Mouse (Mus musculus) adrenal gland, postnatal 4 days (tissue): ENCODE measurements around the gene Slc1a1. TPM values are rescaled to one million over a fixed set of nuclear protein-coding genes. Genes with fewer than 3 reads are reported as not detected.

Experiments used
- DNase-seq, 2 experiments: peaks; one replicate each; pipeline ENCODE4 v3.0.0; 2021 to 2022; ENCODE audit warnings: low spot score in 2 of 2, mixed read lengths in 2 of 2
- total RNA-seq, 2 experiments: library from RNA; stranded (reverse); gene quantifications; 2 replicates each; pipeline ENCODE4 v1.2.3; 2021

Gene Slc1a1
- total RNA-seq, 2 experiments from 2014 or later, result 0.90 to 5.9 TPM

- no peak for DNase-seq
Measured at GRCm38 (mm10) chr19:28915602-28916250, 80.9 kb downstream of the Slc1a1 start.

- no peak for DNase-seq
Measured at GRCm38 (mm10) chr19:28916492-28916891, 81.6 kb downstream of the Slc1a1 start.

- DNase-seq, result no peak
Measured at GRCm38 (mm10) chr19:28917839-28918238, 83.0 kb downstream of the Slc1a1 start.

DNA sequence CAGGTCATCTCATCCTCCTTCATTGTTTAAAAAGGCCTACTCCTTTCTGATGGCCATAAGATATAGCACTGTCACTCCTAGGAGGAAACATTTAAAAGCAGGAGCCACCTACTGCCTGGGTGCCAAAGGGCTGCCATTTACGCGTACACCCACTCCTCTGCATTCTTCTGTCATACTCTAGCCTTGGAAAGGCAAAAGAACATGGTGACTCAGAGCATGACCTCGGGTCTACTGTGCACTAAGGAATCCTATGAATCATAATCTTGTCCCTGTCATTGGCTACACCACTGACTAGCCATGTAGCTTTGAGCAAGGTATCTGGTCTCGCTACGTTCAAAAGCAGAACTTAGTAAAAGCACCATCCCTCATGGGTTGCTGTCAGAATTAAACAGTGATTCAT is 91.5 kb downstream of the Slc1a1 start:
- no peak for DNase-seq

GRCm38 (mm10) chr19:28927396-28927795 is 92.5 kb downstream of the Slc1a1 start:
- no peak for DNase-seq

DNA sequence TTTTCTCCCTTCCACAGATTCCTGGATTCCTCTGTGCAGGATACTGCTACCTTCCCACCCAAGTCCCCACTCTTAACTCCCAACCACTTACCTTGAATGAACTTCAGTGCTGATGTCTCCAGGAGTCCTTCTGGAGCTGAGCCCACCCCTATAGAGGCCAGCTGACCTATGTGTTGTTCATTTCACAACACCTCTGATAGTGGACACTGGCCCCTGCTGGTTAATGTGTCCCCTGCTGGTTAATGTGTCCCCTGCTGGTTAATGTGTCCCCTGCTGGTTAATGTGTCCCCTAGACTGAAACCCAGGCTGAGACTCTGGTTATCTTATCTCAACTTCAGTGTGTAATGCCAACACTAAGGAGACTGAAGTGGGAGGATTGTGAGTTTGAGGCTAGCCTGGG is 94.2 kb downstream of the Slc1a1 start:
- DNase-seq, result no peak

GRCm38 (mm10) chr19:28934897-28935296 is 100.0 kb downstream of the Slc1a1 start:
- DNase-seq, result no peak

DNA sequence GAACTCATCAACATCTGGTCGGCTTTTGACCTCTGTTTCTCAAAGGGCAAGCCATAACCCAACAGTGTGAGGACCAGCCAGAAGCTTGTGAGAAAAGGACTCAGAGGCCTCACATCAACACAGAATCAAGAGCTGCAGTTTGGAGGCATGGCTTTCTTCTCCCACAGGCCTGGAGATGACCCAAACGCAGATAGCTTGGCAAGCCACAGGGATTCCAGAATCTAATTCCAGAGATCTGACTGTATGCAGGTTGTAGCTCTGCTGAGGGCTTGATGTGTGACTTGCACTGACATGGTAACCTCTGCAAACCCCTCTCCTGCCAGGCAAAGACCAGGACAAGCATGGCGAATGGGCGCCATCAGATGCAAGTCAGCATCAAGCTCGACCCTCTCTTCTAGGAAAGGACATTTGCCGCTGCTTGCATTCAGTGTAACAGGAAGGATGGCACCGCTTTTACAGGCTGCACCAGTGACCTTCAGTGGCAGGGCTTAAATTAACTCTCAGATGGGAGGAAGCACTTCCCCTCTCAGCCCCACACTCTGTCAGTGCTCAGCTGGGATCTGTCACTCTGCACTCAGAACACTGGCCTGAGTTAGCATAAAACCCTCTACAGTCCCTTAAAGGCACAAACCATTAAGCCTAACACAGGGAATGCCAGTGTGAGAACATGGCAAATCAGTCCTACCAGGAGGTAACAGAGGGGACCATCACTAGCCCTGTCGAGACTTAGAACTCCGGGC is 105.5 kb downstream of the Slc1a1 start:
- DNase-seq, result no peak

- DNase-seq, result no peak
Measured at GRCm38 (mm10) chr19:28941271-28941670, 106.4 kb downstream of the Slc1a1 start.

DNA sequence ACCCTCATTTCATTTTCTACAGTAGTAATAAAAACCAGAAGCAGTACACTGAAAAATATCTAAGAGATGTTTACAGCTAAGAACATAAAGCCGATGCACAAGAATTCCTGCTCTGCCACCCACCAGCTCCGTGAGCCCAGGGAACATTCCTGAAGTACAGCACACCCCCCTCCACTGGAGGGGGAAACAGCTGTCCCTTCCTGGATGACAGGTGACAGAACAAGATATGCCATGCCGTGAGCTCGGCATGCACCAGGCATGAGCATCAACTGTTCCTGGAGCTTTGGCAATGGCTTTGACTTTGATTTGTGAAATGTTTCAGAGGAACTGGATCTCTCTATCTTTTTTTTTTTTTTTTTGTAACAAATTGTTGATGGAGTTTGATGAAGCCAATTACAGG is 111.9 kb downstream of the Slc1a1 start:
- DNase-seq, result no peak

- DNase-seq, result no peak
Measured at GRCm38 (mm10) chr19:28947311-28947710, 112.5 kb downstream of the Slc1a1 start.

- no peak for DNase-seq
Measured at GRCm38 (mm10) chr19:28951251-28951650, 116.4 kb downstream of the Slc1a1 start.

DNA sequence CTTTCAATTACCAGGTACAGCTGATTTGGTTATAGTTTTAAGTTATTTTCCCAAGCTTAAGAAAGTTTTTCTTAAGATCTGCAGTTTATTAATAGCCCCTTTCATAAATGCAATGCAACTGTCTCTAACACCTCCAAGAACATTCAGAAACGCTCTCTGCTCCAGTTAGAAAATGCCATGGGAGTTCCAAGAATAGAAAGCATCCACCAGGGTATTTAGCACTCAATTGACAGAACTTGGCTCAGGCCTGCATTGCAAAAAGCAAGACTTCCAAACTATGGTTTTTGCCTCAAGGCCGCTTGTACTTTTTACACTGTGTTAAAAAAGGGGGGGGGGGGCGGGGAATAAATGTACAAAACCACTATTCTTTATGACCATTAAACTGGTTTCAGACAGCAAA is 128.3 kb downstream of the Slc1a1 start:
- no peak for DNase-seq

DNA sequence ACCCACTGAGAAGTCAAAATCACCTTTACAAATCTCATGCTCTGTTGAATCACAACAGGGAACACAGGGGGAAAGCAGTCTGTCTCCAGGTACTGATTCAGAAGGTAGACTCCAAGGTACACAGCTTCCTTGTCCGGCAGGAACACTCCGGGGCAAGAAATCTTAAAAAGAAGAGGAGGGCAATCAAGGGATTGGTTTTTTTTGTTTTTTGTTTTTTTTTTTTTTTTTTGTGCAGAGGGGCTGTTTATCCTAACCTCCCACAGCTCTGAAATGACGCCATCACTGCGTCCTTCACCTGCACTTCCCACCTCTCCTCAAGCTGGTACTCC is 128.6 kb downstream of the Slc1a1 start:
- DNase-seq, result no peak

Other genes starting within 250 kb of the Slc1a1 start
- gene Glis3, start 155.0 kb upstream of the Slc1a1 start, total RNA-seq, result 10 to 100 TPM; 10.6 to 19.0 TPM
- 10 to 100 TPM; 22.7 to 26.9 TPM for gene Plpp6, start 128.9 kb downstream of the Slc1a1 start, total RNA-seq
- gene 4430402I18Rik, start 132.8 kb downstream of the Slc1a1 start, total RNA-seq, result 1 to 10 TPM; 6.3 to 6.4 TPM
- gene Cdc37l1, start 155.3 kb downstream of the Slc1a1 start, total RNA-seq, result 10 to 100 TPM; 44.8 to 46.0 TPM
- gene Ak3, start 212.9 kb downstream of the Slc1a1 start, total RNA-seq, result 100 to 1,000 TPM; 146 to 153 TPM